In the genomic region with DNA sequence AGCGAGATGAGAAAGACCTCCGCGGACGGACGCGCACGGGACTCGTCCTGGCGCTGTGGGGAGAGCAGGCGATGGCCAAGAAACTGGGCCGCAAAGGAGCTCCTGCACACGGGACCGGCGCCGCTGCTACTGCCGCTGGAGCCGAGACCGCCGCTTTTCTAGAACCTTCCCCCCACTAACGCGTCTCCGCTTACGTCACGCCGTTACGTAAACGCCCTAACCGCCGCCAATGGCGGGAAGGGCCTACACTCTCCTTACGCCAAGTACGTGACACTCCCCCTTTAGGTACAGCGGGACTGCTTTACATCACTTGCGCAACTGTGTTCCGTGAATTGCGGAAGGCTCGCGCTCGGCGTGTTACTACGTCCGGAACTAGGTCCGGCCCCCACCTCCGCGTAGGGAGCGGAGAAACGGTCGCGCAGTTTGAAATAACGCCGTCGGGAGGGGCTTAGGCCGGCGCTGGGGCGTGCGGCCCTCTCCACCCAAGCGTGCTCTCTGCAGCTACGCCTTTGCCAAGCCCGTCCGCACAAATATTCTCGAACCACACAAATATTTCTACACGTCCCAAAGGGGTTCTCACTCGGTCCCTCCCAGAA, we compare ENCODE assay signal across 8 mouse cellular contexts. TPM values are rescaled to one million over a fixed set of nuclear protein-coding genes. Genes with fewer than 3 reads are reported as not detected.
DNase-seq lines count a peak whose midpoint lies in the region; ATAC-seq and TF ChIP-seq lines count a peak whose summit lies in the region.

Hnrnpa2b1 (minus strand) TSS at position 180 of the 596 bp plus-strand sequence.

- under 1% methylated on average over 63 of the region's 63 CpGs for WGBS in heart, embryonic 11.5 days (ENCODE audit: insufficient replicate concordance)
- WGBS in kidney, embryonic 16.5 days: under 1% methylated on average over 63 of the region's 63 CpGs
- under 1% methylated on average over 63 of the region's 63 CpGs for WGBS in liver, adult 2 months

- no peaks in the 10 kb centered on the region for H3K9me3 ChIP-seq in erythroblast, embryonic 14.5 days (ENCODE audit: control insufficient read depth, low read length)
- H3K9me3 ChIP-seq in heart, embryonic 11.5 days (replicated peaks; ENCODE audit: control insufficient read depth, low read length): no peaks in the 10 kb centered on the region
- no peaks in the 10 kb centered on the region for H3K9me3 ChIP-seq in kidney, embryonic 16.5 days (ENCODE audit: low read length)

- H3K36me3 ChIP-seq in C2C12 (ENCODE audit: control insufficient read depth, insufficient read depth) (peaks cover 69% of the 10 kb centered on the region), myocyte (ENCODE audit: control insufficient read depth, insufficient read depth) (peaks cover 40% of the 10 kb centered on the region)
- peaks cover 72% of the 10 kb centered on the region for H3K36me3 ChIP-seq in erythroblast, embryonic 14.5 days (ENCODE audit: control insufficient read depth)
- H3K36me3 ChIP-seq in heart, embryonic 11.5 days (ENCODE audit: control insufficient read depth, insufficient read depth, low read length): peaks cover 24% of the 10 kb centered on the region
- H3K36me3 ChIP-seq in kidney, embryonic 16.5 days (ENCODE audit: insufficient read depth, low read length): peaks cover 26% of the 10 kb centered on the region
- H3K36me3 ChIP-seq in liver, adult 2 months (ENCODE audit: control insufficient read depth, insufficient read depth, low read length): peaks cover 21% of the 10 kb centered on the region
- H3K36me3 ChIP-seq in splenic B cell, adult 2 months (ENCODE audit: control insufficient read depth, insufficient read depth, low read length, poor library complexity, severe bottlenecking): peaks cover 18% of the 10 kb centered on the region; the same call in 1 of the 2 replicates

- TF ChIP-seq CTCF in C2C12 (IDR thresholded peaks at IDR 0.05; ENCODE audit: control insufficient read depth, insufficient read depth, insufficient read length): no peak
- no peak for TF ChIP-seq CTCF in brain, embryonic 14.5 days (IDR thresholded peaks at IDR 0.05; ENCODE audit: borderline replicate concordance, extremely low read depth, insufficient read depth, insufficient read length)
- no peak for TF ChIP-seq CTCF in liver, adult 2 months (IDR thresholded peaks at IDR 0.05; ENCODE audit: low read depth, low read length)

- DNase-seq in brain, embryonic 14.5 days (ENCODE audit: low read depth): peak; percentile 100
- peak; percentile 97 for DNase-seq in liver, adult 2 months (ENCODE audit: extremely low read depth, low read depth, low spot score)
- peak; percentile 100 for DNase-seq in splenic B cell, adult 2 months (ENCODE audit: low read depth, low spot score)

- H3K27ac ChIP-seq in heart, embryonic 11.5 days (ENCODE audit: low read depth, low read length): peak within 1 kb of the TSS; percentile 100
- peak within 1 kb of the TSS; percentile 100 for H3K27ac ChIP-seq in kidney, embryonic 16.5 days (ENCODE audit: low read length)
- peak within 1 kb of the TSS; percentile 93 for H3K27ac ChIP-seq in liver, adult 2 months (replicated peaks; ENCODE audit: insufficient read depth, low read depth, low read length)

- H3K79me2 ChIP-seq in C2C12 (ENCODE audit: control insufficient read depth, insufficient read depth) (peaks cover 93% of the 10 kb centered on the region), myocyte (ENCODE audit: control insufficient read depth, insufficient read depth) (peaks cover 87% of the 10 kb centered on the region)
- H3K79me2 ChIP-seq in liver, adult 2 months (ENCODE audit: control insufficient read depth, insufficient read depth, low read length): peaks cover 17% of the 10 kb centered on the region; the same call in 1 of the 2 replicates

- peaks cover 85% of the 10 kb centered on the region for H3K79me3 ChIP-seq in C2C12 (ENCODE audit: low read depth)

- peak within 1 kb of the TSS; percentile 97 for H3ac ChIP-seq in C2C12 (ENCODE audit: control insufficient read depth, insufficient read length, low read depth)
- H3ac ChIP-seq in myocyte (ENCODE audit: control insufficient read depth, insufficient read length): peak within 1 kb of the TSS; percentile 83

- no peaks in the 10 kb centered on the region for H3K27me3 ChIP-seq in C2C12 (ENCODE audit: control insufficient read depth, insufficient read depth, insufficient read length)
- no peaks in the 10 kb centered on the region for H3K27me3 ChIP-seq in erythroblast, embryonic 14.5 days (ENCODE audit: control insufficient read depth)
- no peaks in the 10 kb centered on the region for H3K27me3 ChIP-seq in heart, embryonic 11.5 days (ENCODE audit: control insufficient read depth, insufficient read depth, low read length)
- no peaks in the 10 kb centered on the region for H3K27me3 ChIP-seq in kidney, embryonic 16.5 days (ENCODE audit: insufficient read depth, low read length)
- no peaks in the 10 kb centered on the region for H3K27me3 ChIP-seq in liver, adult 2 months (ENCODE audit: control insufficient read depth, insufficient read depth, low read length)
- no peaks in the 10 kb centered on the region for H3K27me3 ChIP-seq in myocyte (ENCODE audit: control insufficient read depth, insufficient read depth, insufficient read length)
- H3K27me3 ChIP-seq in splenic B cell, adult 2 months (ENCODE audit: control insufficient read depth, insufficient read depth, low read length, poor library complexity, severe bottlenecking): no peaks in the 10 kb centered on the region

- peak within 1 kb of the TSS; percentile 67 for H3K4me2 ChIP-seq in heart, embryonic 11.5 days
- H3K4me2 ChIP-seq in kidney, embryonic 16.5 days (replicated peaks; ENCODE audit: low read depth, low read length): peak within 1 kb of the TSS; percentile 50
- peak within 1 kb of the TSS; percentile 49 for H3K4me2 ChIP-seq in myocyte (ENCODE audit: low read depth)

- ATAC-seq in heart, embryonic 11.5 days (replicated peaks; ENCODE audit: insufficient number of reproducible peaks, low FRiP score, low TSS enrichment): peak; percentile 91
- peak; percentile 95 for ATAC-seq in kidney, embryonic 16.5 days (ENCODE audit: low FRiP score, low TSS enrichment)

- peak within 1 kb of the TSS; percentile 100 for H3K9ac ChIP-seq in heart, embryonic 11.5 days (ENCODE audit: low read depth, low read length)
- peak within 1 kb of the TSS; percentile 100 for H3K9ac ChIP-seq in kidney, embryonic 16.5 days (replicated peaks; ENCODE audit: low read length)
- H3K9ac ChIP-seq in liver, adult 2 months (ENCODE audit: low read depth, low read length): peak within 1 kb of the TSS; percentile 97

- H3K4me3 ChIP-seq in C2C12 (ENCODE audit: insufficient read depth, poor library complexity, severe bottlenecking) (peak within 1 kb of the TSS; percentile 97), myocyte (peak within 1 kb of the TSS; percentile 80)
- peak within 1 kb of the TSS; percentile 100 for H3K4me3 ChIP-seq in erythroblast, embryonic 14.5 days (replicated peaks)
- peak within 1 kb of the TSS; percentile 88 for H3K4me3 ChIP-seq in heart, embryonic 11.5 days (ENCODE audit: low read depth, low read length)
- H3K4me3 ChIP-seq in kidney, embryonic 16.5 days (ENCODE audit: low read length): peak within 1 kb of the TSS; percentile 96
- H3K4me3 ChIP-seq in liver, adult 2 months (ENCODE audit: insufficient read depth, low read depth, low read length): peak within 1 kb of the TSS; percentile 97

- peak; percentile 96; the same call in 1 of the 2 replicates for TF ChIP-seq POLR2A in brain, embryonic 14.5 days (IDR thresholded peaks at IDR 0.05; ENCODE audit: borderline replicate concordance, extremely low read depth, insufficient read depth, insufficient read length, poor library complexity, severe bottlenecking)
- TF ChIP-seq POLR2A in liver, adult 2 months (IDR thresholded peaks at IDR 0.05; ENCODE audit: extremely low read depth, insufficient read depth, low read length): peak; percentile 99
- TF ChIP-seq POLR2A in myocyte (IDR thresholded peaks at IDR 0.05; ENCODE audit: insufficient read length, low read depth): peak; percentile 94

- H3K4me1 ChIP-seq in erythroblast, embryonic 14.5 days (ENCODE audit: control insufficient read depth): peaks cover 46% of the 10 kb centered on the region
- peaks cover 15% of the 10 kb centered on the region for H3K4me1 ChIP-seq in heart, embryonic 11.5 days (ENCODE audit: control insufficient read depth, insufficient read depth, low read length)
- peaks cover 35% of the 10 kb centered on the region for H3K4me1 ChIP-seq in kidney, embryonic 16.5 days (ENCODE audit: insufficient read depth, low read length)
- peaks cover 4% of the 10 kb centered on the region; the same call in 1 of the 2 replicates for H3K4me1 ChIP-seq in liver, adult 2 months (ENCODE audit: control insufficient read depth, insufficient read depth, low read length)

TF ChIP-seq in C2C12, 6 proteins besides CTCF, POLR2A, EP300 and RAD21:
- TF ChIP-seq CEBPB (IDR thresholded peaks at IDR 0.05; ENCODE audit: low read depth): peak; percentile 74
- no peak for TF ChIP-seq MYOG (IDR thresholded peaks at IDR 0.05; ENCODE audit: control insufficient read depth, extremely low read depth, insufficient read length)
- TF ChIP-seq MYOD1 (IDR thresholded peaks at IDR 0.05; ENCODE audit: control insufficient read depth, insufficient read length, low read depth): no peak
- no peak for TF ChIP-seq USF1 (IDR thresholded peaks at IDR 0.05; ENCODE audit: low read depth)

TF ChIP-seq in myocyte, 11 proteins besides CTCF, POLR2A, EP300 and RAD21:
- TF ChIP-seq SRF (IDR thresholded peaks at IDR 0.05; ENCODE audit: control insufficient read depth, insufficient read length, low read depth) (peak; percentile 64), REST (IDR thresholded peaks at IDR 0.05; ENCODE audit: insufficient read depth, insufficient read length) (peak; percentile 55), POLR2AphosphoS2 (IDR thresholded peaks at IDR 0.05; ENCODE audit: insufficient read length, low read depth) (peak; percentile 99), E2F4 (IDR thresholded peaks at IDR 0.05; ENCODE audit: insufficient read depth) (peak; percentile 70), MYOD1 (IDR thresholded peaks at IDR 0.05; ENCODE audit: control insufficient read depth in 1 of 3, insufficient read length in 2 of 3, low read depth in 2 of 3) (no peak), CEBPB (IDR thresholded peaks at IDR 0.05; ENCODE audit: insufficient read depth, poor library complexity, severe bottlenecking) (peak; percentile 54; the same call in 1 of the 2 replicates), TCF12 (IDR thresholded peaks at IDR 0.05; ENCODE audit: insufficient read depth, poor library complexity, severe bottlenecking) (no peak), TCF3 (IDR thresholded peaks at IDR 0.05; ENCODE audit: insufficient read length, low read depth) (no peak)

RNA-seq across cellular contexts. Expression of gene Hnrnpa2b1, which starts in this region (rescaled TPM):
- polyA plus RNA-seq in C2C12 (2012; fragmentation: generic; extraction: Trizol) (459 TPM), myocyte (2012; fragmentation: generic; extraction: Trizol) (275 TPM)
- polyA plus RNA-seq in brain, embryonic 14.5 days (2012; rRNA removed): 1,280 and 1,328 TPM in 2 replicates
- polyA plus RNA-seq in erythroblast, embryonic 14.5 days (2012): 37.4 and 41.9 TPM in 2 replicates
- polyA plus RNA-seq in heart, embryonic 11.5 days (2014; fragmentation: Nextera tagmentation; extraction: Ambion mirVana): 856 and 1,080 TPM in 2 replicates
- 1,832 and 2,078 TPM in 2 replicates for polyA plus RNA-seq in kidney, embryonic 16.5 days (2015; fragmentation: Nextera tagmentation; extraction: Ambion mirVana)
- 151 and 166 TPM in 2 replicates for total RNA-seq in liver, adult 2 months (2014; rRNA removed)
- polyA plus RNA-seq in liver, adult 2 months (2012; rRNA removed): 43.8 and 49.2 TPM in 2 replicates

Comparison
In these comparisons a context has a peak if more than half of its experiments do, and no peak if none do; other contexts are left out.
1. Peak in every context shown above with its lines: DNase-seq, ATAC-seq, H3K4me3 ChIP-seq and H3K27ac ChIP-seq.